Mouse (Mus musculus) midbrain, embryonic 14.5 days (tissue): ENCODE results near the gene Zfp943. TPM values are rescaled to one million over a fixed set of nuclear protein-coding genes. Genes with fewer than 3 reads are reported as not detected.

Experiments used
- polyA plus RNA-seq: library from polyadenylated mRNA; unstranded; fragments of >200 nt; fragmentation: Nextera tagmentation; extraction: Ambion mirVana; gene quantifications from 2 replicates; pipeline ENCODE4 v1.2.1, GENCODE M21; 2014

Gene Zfp943
- polyA plus RNA-seq, 1 experiment from 2014 or later: 22.5 TPM

Other genes with a start within 250 kb of the Zfp943 start
- gene Zfp229, start 231.8 kb upstream of the Zfp943 start, polyA plus RNA-seq: 8.2 and 9.7 TPM in 2 replicates
- 1.9 and 4.2 TPM in 2 replicates for gene Zfp820, start 116.8 kb upstream of the Zfp943 start, polyA plus RNA-seq
- 12.6 TPM in 2 replicates for gene Zfp995, start 52.6 kb upstream of the Zfp943 start, polyA plus RNA-seq
- gene Zfp942, start 88 bp upstream of the Zfp943 start, polyA plus RNA-seq: 23.7 and 23.9 TPM in 2 replicates
- 2.5 and 2.9 TPM in 2 replicates for gene Zfp947, start 203.6 kb downstream of the Zfp943 start, polyA plus RNA-seq